Comparison of ENCODE assay signal across 21 mouse cellular contexts in the genomic region with DNA sequence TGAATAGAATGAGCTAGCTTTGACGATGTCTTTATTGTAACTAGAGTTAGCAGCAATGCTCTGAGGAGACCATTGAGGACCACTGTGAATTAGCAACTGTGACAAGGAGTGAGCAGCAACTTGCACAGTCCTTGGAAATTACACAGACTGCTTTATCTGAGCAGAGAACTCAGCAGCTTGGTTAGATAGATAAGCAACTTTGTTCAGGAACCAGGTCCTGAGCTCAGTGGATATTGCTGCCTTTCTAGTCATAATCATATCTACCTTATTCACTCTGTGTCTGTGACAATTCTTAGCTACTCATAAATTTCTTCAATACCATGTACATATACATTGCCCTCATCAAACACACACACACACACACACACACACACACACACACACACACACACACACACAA.
A peak's percentile ranks its signal among the peaks of the same experiment; 100 is the strongest.
DNase-seq lines count a peak whose midpoint lies in the region; ATAC-seq and TF ChIP-seq lines count a peak whose summit lies in the region.
"Had no signal": no experiment of that assay in that cellular context is flagged by ENCODE, and none has a peak within 500 bp of the region (broad histone marks: within the 10 kb centered on the region; RNA-seq: fewer than 3 reads in every experiment).

No protein-coding gene starts in this region.

- H3K4me2 ChIP-seq in liver, embryonic 11.5 days = no peak overlapping the region
- H3K4me2 ChIP-seq in liver, postnatal 0 days (ENCODE audit: low read depth, low read length) = no peak overlapping the region
- no peak overlapping the region for H3K4me2 ChIP-seq in liver, embryonic 12.5 days
- H3K4me2 ChIP-seq in liver, embryonic 13.5 days = no peak overlapping the region
- no peak overlapping the region for H3K4me2 ChIP-seq in forebrain, embryonic 15.5 days (replicated peaks)

- ATAC-seq in liver, embryonic 11.5 days (replicated peaks; ENCODE audit: low FRiP score) = peak; percentile 65
- ATAC-seq in liver, postnatal 0 days = no peak
- ATAC-seq in liver, embryonic 12.5 days = peak; percentile 71
- ATAC-seq in liver, embryonic 13.5 days (ENCODE audit: low read depth) = 0 out of 2 replicates have a peak, but pooled peaks have one; percentile 26
- ATAC-seq in forebrain, embryonic 15.5 days (replicated peaks) = no peak
- ATAC-seq: activated CD4-positive, CD25-positive, alpha-beta regulatory T cell, adult 4 months; CD4-positive, CD25-positive, alpha-beta regulatory T cell, adult 4 months; Patski had no signal

- WGBS in liver, embryonic 11.5 days = 86% methylated on average over 1 of the region's 1 CpGs
- WGBS in liver, postnatal 0 days (ENCODE audit: insufficient replicate concordance) = 70% methylated on average over 1 of the region's 1 CpGs
- WGBS in liver, embryonic 12.5 days (ENCODE audit: insufficient replicate concordance) = 72% methylated on average over 1 of the region's 1 CpGs
- 63% methylated on average over 1 of the region's 1 CpGs for WGBS in liver, embryonic 13.5 days (ENCODE audit: insufficient replicate concordance)
- WGBS in forebrain, embryonic 15.5 days = 54% methylated on average over 1 of the region's 1 CpGs

- H3K4me3 ChIP-seq in liver, embryonic 11.5 days (ENCODE audit: low read depth, low read length) = no peak overlapping the region
- H3K4me3 ChIP-seq in liver, postnatal 0 days (ENCODE audit: low read depth, low read length) = no peak overlapping the region
- no peak overlapping the region for H3K4me3 ChIP-seq in liver, embryonic 12.5 days
- H3K4me3 ChIP-seq in liver, embryonic 13.5 days (replicated peaks) = no peak overlapping the region
- H3K4me3 ChIP-seq in forebrain, embryonic 15.5 days = no peak overlapping the region

- no peaks in the 10 kb centered on the region for H3K9me3 ChIP-seq in liver, embryonic 11.5 days (ENCODE audit: control insufficient read depth, low read length)
- 0 out of 2 replicates have a peak, but pooled peaks cover 3% of the 10 kb centered on the region for H3K9me3 ChIP-seq in liver, postnatal 0 days (ENCODE audit: low read length)
- no peaks in the 10 kb centered on the region for H3K9me3 ChIP-seq in liver, embryonic 12.5 days (replicated peaks)
- H3K9me3 ChIP-seq in liver, embryonic 13.5 days (replicated peaks) = no peaks in the 10 kb centered on the region
- no peaks in the 10 kb centered on the region for H3K9me3 ChIP-seq in forebrain, embryonic 15.5 days
- H3K9me3 ChIP-seq: G1E had no signal

- TF ChIP-seq EP300 in liver, postnatal 0 days (IDR thresholded peaks at IDR 0.05; ENCODE audit: low read depth) = no peak

- DNase-seq in liver, embryonic 11.5 days (ENCODE audit: low spot score) = no peak
- DNase-seq in liver, postnatal 0 days = no peak
- DNase-seq in liver = no peak
- DNase-seq in liver, embryonic 13.5 days = no peak
- DNase-seq: adrenal gland, adult 2 months; adrenal gland, adult 8-10 months; adrenal gland, postnatal 10 days; adrenal gland, postnatal 14 days; adrenal gland, postnatal 25 days; adrenal gland, postnatal 36 days; B cell, adult 2 months; cerebellum, adult 11 months; cerebellum, adult 11-12 months; cerebellum, adult 18-20 months had no signal

- H3K27ac ChIP-seq in liver, embryonic 11.5 days (ENCODE audit: low read depth, low read length) = no peak overlapping the region
- no peak overlapping the region for H3K27ac ChIP-seq in liver, postnatal 0 days (ENCODE audit: low read depth)
- H3K27ac ChIP-seq in liver, embryonic 12.5 days = no peak overlapping the region
- no peak overlapping the region for H3K27ac ChIP-seq in liver, embryonic 13.5 days
- H3K27ac ChIP-seq in forebrain, embryonic 15.5 days (replicated peaks) = no peak overlapping the region

- H3K36me3 ChIP-seq in liver, embryonic 11.5 days (ENCODE audit: control insufficient read depth, insufficient read depth, low read length) = no peaks in the 10 kb centered on the region
- no peaks in the 10 kb centered on the region for H3K36me3 ChIP-seq in liver, postnatal 0 days (replicated peaks; ENCODE audit: insufficient read depth, low read length)
- H3K36me3 ChIP-seq in liver, embryonic 12.5 days = no peaks in the 10 kb centered on the region
- no peaks in the 10 kb centered on the region for H3K36me3 ChIP-seq in liver, embryonic 13.5 days
- H3K36me3 ChIP-seq in forebrain, embryonic 15.5 days = peaks cover 9% of the 10 kb centered on the region; the same call in 1 of the 2 replicates
- H3K36me3 ChIP-seq: G1E had no signal

- no peak for TF ChIP-seq CTCF in liver, postnatal 0 days (IDR thresholded peaks at IDR 0.05; ENCODE audit: low read depth)

- no peaks in the 10 kb centered on the region for H3K4me1 ChIP-seq in liver, embryonic 11.5 days (replicated peaks; ENCODE audit: control insufficient read depth, insufficient read depth, low read length)
- H3K4me1 ChIP-seq in liver, postnatal 0 days (ENCODE audit: insufficient read depth) = no peaks in the 10 kb centered on the region
- H3K4me1 ChIP-seq in liver, embryonic 12.5 days = no peaks in the 10 kb centered on the region
- no peaks in the 10 kb centered on the region for H3K4me1 ChIP-seq in liver, embryonic 13.5 days (replicated peaks)
- no peaks in the 10 kb centered on the region for H3K4me1 ChIP-seq in forebrain, embryonic 15.5 days

- no peak overlapping the region for H3K9ac ChIP-seq in liver, embryonic 11.5 days (ENCODE audit: low read depth, low read length)
- no peak overlapping the region for H3K9ac ChIP-seq in liver, postnatal 0 days (replicated peaks)
- no peak overlapping the region for H3K9ac ChIP-seq in liver, embryonic 12.5 days
- H3K9ac ChIP-seq in liver, embryonic 13.5 days = no peak overlapping the region
- no peak overlapping the region for H3K9ac ChIP-seq in forebrain, embryonic 15.5 days (replicated peaks)

- H3K27me3 ChIP-seq in liver, embryonic 11.5 days (replicated peaks; ENCODE audit: control insufficient read depth, insufficient read depth, low read length) = no peaks in the 10 kb centered on the region
- H3K27me3 ChIP-seq in liver, postnatal 0 days (ENCODE audit: insufficient read depth, low read length) = no peaks in the 10 kb centered on the region
- no peaks in the 10 kb centered on the region for H3K27me3 ChIP-seq in liver, embryonic 12.5 days (replicated peaks)
- H3K27me3 ChIP-seq in liver, embryonic 13.5 days = no peaks in the 10 kb centered on the region
- H3K27me3 ChIP-seq in forebrain, embryonic 15.5 days = no peaks in the 10 kb centered on the region
- H3K27me3 ChIP-seq: CH12.LX, Patski had no signal

Comparison
In these comparisons a context has a peak if more than half of its experiments do, and no peak if none do; other contexts are left out.
1. ATAC-seq: peak in liver, embryonic 11.5 days (single experiment), liver, embryonic 12.5 days (single experiment) and liver, embryonic 13.5 days (single experiment); none in liver, postnatal 0 days (single experiment) and forebrain, embryonic 15.5 days (single experiment).